Mouse (Mus musculus) gastrocnemius, postnatal 25 days (tissue): ENCODE data around the gene Edc3. TPM values are rescaled to one million over a fixed set of nuclear protein-coding genes. Genes with fewer than 3 reads are reported as not detected.
A peak's percentile ranks its signal among the peaks of the same experiment; 100 is the strongest.

Experiments used
- DNase-seq: peaks from one replicate; pipeline ENCODE4 v3.0.0; 2022
- long read RNA-seq, 2 experiments: library from polyadenylated mRNA; stranded (forward); transcript quantifications; one replicate each; pipeline ENCODE4 v2.0.0; 2021
- total RNA-seq, 2 experiments: library from RNA; stranded (reverse); gene quantifications; 1 replicate in 1 of 2; 2 replicates in 1 of 2; pipeline ENCODE4 v1.2.3; 2021

The Edc3 gene
- 1 to 10 TPM; 4.9 to 6.0 TPM for total RNA-seq
- long read RNA-seq, experiment 1, full-length matches to known transcripts: 4 of 9 reads
- long read RNA-seq, experiment 1, partial matches to known transcripts: 1 of 9 reads
- long read RNA-seq, experiment 1, other reads (novel, unspliced or antisense): 4 of 9 reads
- long read RNA-seq, experiment 2, full-length matches to known transcripts: 7 of 13 reads
- long read RNA-seq, experiment 2, partial matches to known transcripts: 1 of 13 reads
- long read RNA-seq, experiment 2, other reads (novel, unspliced or antisense): 5 of 13 reads

GRCm38 (mm10) chr9:57708068-57708719 is at the start of gene Edc3:
Edc3 (plus strand) TSS chr9:57708540.
- DNase-seq: peak; percentile 84

GRCm38 (mm10) chr9:57658970-57659369 is 49.4 kb upstream of the Edc3 start:
- no peak for DNase-seq

- DNase-seq: peak; percentile 63
These were observed 48.6 kb upstream of the Edc3 start for GRCm38 (mm10) chr9:57659774-57660173.

GRCm38 (mm10) chr9:57660501-57660900 is 47.8 kb upstream of the Edc3 start:
- DNase-seq: no peak

GRCm38 (mm10) chr9:57661552-57661951 is 46.8 kb upstream of the Edc3 start:
- no peak for DNase-seq

GRCm38 (mm10) chr9:57664616-57665015 is 43.7 kb upstream of the Edc3 start:
- no peak for DNase-seq

GRCm38 (mm10) chr9:57666536-57666935 is 41.8 kb upstream of the Edc3 start:
- DNase-seq: no peak

GRCm38 (mm10) chr9:57667136-57667535 is 41.2 kb upstream of the Edc3 start:
- DNase-seq: no peak

- no peak for DNase-seq
These were observed 40.5 kb upstream of the Edc3 start for GRCm38 (mm10) chr9:57667817-57668216.

GRCm38 (mm10) chr9:57668277-57668676 is 40.1 kb upstream of the Edc3 start:
- DNase-seq: no peak

GRCm38 (mm10) chr9:57669566-57669965 is 38.8 kb upstream of the Edc3 start:
- no peak for DNase-seq

- no peak for DNase-seq
These were observed 37.3 kb upstream of the Edc3 start for GRCm38 (mm10) chr9:57671037-57671436.

- no peak for DNase-seq
These were observed 36.8 kb upstream of the Edc3 start for GRCm38 (mm10) chr9:57671500-57671899.

- DNase-seq: no peak
These were observed 26.9 kb upstream of the Edc3 start for GRCm38 (mm10) chr9:57681411-57681810.

- DNase-seq: no peak
These were observed 24.8 kb upstream of the Edc3 start, which contains the start of gene Cyp1a2 for GRCm38 (mm10) chr9:57683520-57683919. Cyp1a2 (minus strand) TSS chr9:57683703.

GRCm38 (mm10) chr9:57686011-57686410 is 22.3 kb upstream of the Edc3 start:
- no peak for DNase-seq

- DNase-seq: no peak
These were observed 20.6 kb upstream of the Edc3 start, which contains the start of gene Cyp1a1 for GRCm38 (mm10) chr9:57687751-57688150. Cyp1a1 (plus strand) TSS chr9:57687928.

- no peak for DNase-seq
These were observed 20.2 kb upstream of the Edc3 start for GRCm38 (mm10) chr9:57688158-57688557.

- DNase-seq: no peak
These were observed 19.7 kb upstream of the Edc3 start for GRCm38 (mm10) chr9:57688606-57689005.

- no peak for DNase-seq
These were observed 14.2 kb upstream of the Edc3 start for GRCm38 (mm10) chr9:57694108-57694507.

- peak; percentile 59 for DNase-seq
These were observed 11.7 kb upstream of the Edc3 start for GRCm38 (mm10) chr9:57696380-57697285.

- no peak for DNase-seq
These were observed 11.0 kb upstream of the Edc3 start for GRCm38 (mm10) chr9:57697380-57697779.
